Mouse (Mus musculus) yolk sac, embryonic 10.5 days (tissue): ENCODE measurements around the gene Bckdk.
"Not testable (repeated sequence)": the region's sequence is repeated elsewhere in the genome, so short reads cannot be mapped to it uniquely, and the experiment has no call there.

ENCODE experiments used
- DNase-seq: peaks from one replicate; pipeline ENCODE4 v3.0.0-alpha.2; 2017; ENCODE audit warnings: low spot score

The Bckdk gene

DNA sequence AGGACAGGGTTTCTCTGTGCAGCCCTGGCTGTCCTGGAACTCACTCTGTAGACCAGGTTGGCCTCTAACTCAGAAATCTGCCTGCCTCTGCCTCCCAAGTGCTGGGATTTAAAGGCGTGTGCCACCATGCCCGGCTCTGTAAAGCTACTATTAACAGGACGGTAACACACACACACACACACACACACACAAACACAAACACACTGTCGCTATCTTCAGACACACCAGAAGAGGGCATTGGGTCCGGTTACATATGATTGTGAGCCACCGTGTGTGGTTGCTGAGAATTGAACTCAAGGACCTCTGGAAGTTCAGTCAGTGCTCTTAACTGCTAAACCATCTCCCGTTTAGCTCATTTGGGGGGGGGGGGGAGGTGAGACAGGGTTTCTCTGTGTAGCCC, 8.0 kb upstream of the Bckdk start:
- DNase-seq = not testable (repeated sequence)

- no peak for DNase-seq
These were observed 7.5 kb upstream of the Bckdk start for GRCm38 (mm10) chr7:127896384-127896783.

DNA sequence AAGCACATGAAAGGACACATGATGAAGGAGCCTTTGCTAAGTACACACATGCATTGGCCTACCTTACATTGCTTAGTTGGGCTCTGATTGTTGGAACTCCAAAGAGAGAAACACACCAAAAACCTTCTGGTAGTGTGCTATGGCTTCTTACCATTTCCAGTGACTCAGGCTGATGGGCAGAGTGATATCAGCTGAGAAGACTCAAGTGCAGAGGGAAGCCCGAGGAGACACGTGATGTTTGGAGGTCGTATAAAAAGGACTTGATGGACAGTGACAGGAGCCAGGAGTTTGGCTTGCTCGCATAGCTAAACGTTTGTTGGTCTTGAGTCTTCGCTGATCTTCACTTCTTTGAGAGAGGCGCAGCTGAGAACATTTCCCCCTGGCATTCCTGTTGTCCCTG, 6.3 kb upstream of the Bckdk start:
- no peak for DNase-seq

GRCm38 (mm10) chr7:127898179-127898956, 5.5 kb upstream of the Bckdk start:
- peak; percentile 75 for DNase-seq

GRCm38 (mm10) chr7:127899997-127900396, 3.9 kb upstream of the Bckdk start:
- DNase-seq = peak; percentile 90

- DNase-seq = no peak
These were observed 2.1 kb upstream of the Bckdk start for GRCm38 (mm10) chr7:127901772-127902171.

DNA sequence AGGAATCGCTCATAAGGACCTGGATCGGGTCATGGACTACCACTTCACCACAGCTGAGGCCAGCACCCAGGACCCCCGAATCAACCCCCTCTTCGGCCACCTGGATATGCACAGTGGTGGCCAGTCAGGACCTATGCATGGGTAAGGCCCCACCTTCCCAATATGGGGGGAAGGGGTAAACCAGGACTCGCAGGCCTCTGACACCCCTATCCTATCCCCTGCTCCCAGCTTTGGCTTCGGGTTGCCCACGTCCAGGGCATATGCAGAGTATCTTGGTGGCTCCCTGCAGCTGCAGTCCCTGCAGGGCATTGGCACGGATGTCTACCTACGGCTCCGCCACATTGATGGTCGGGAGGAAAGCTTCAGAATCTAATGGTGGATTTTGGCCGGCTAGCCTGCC, 4.1 kb downstream of the Bckdk start:
- no peak for DNase-seq

DNA sequence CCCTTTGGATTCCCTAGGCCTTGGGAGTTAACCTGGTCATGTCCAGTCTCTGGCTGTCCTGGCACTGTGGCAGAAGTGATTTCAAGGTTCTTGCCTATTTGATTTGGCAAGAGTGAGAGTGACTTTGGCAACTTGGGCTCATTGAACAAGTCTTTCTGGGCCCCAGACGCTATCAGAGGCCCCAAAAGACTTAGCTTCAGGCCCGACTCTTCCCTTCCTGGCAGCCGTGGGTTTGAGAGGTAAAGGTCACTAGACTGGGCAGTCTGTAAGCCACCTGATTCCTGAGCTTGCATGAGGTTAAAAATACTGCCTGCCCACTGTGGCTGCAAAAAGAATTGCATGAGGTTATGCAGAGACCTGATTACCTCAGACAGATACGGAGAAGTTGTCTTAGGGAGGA, 4.8 kb downstream of the Bckdk start:
- DNase-seq = peak; percentile 22

DNA sequence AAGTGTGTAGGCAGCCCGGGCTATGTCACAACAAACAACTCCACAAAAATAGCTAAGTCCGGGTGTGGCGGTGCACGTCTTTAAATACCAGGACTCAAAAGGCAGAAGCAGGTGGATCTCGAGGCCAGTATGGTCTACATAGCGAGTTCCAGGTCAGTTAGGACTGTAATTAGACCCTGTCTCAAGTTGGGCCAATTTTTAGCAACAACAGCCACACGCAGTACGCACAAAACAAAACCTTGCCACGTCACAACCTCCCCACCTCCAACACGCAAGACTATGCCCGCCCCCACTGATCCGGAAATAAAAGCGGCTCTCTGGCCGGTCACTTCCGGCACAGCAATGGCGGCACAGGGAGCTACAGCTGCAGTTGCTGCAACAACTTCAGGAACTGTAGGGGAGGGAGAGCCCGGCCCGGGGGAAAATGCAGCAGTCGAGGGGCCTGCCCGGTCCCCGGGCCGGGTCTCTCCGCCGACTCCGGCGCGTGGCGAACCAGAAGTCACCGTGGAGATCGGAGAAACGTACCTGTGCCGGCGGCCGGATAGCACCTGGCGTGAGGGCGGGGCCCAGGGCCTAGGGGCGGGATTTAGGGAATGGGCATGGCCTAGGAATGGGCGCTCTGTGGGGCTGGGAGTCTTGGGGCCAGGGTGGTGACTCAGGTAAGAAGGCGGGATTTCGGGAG, 8.4 kb downstream of the Bckdk start, which contains the start of gene Kat8:
TSS of gene Kat8 (plus strand) at position 327 of the 682 bp plus-strand sequence.
- DNase-seq = peak; percentile 96

GRCm38 (mm10) chr7:127912938-127913337, 9.1 kb downstream of the Bckdk start:
- DNase-seq = no peak

DNA sequence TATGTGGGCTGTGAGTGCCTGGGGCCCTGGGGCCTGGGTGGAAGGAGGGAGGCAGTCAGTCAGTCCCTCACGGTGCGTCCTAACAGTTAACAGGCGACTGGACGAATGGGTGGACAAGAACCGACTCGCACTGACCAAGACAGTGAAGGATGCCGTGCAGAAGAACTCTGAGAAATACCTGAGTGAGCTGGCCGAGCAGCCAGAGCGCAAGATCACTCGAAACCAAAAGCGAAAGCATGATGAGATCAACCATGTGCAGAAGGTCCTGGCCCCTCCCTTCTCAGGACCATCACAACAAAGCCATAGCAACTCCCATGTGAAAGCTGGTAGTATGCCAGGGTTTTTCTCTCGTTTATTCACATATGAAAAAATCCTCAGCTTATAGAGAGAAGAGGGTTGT, 11.4 kb downstream of the Bckdk start:
- DNase-seq = no peak

GRCm38 (mm10) chr7:127918203-127918602, 14.3 kb downstream of the Bckdk start:
- no peak for DNase-seq

DNA sequence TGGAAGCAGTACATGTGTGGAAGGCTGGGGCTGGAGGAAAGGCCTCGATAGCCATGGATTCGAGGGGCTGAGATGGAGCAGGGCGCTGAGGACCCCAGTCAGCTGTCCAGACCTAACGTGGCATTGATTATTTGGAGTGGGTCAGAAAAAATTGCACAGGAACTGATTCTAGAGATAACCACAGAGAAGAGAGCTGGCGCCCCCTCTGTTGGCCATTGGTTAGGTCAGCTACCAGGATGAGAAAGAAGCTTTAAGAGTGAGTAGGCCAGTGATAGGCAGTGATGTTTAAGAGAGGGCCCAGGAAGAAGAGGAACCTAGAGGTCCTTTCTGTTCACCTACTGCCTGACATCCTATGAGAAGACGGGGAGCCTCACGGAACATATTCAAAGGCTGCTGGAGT, 15.4 kb downstream of the Bckdk start:
- no peak for DNase-seq

GRCm38 (mm10) chr7:127921516-127921915, 17.6 kb downstream of the Bckdk start:
- no peak for DNase-seq

GRCm38 (mm10) chr7:127922451-127923275, 18.8 kb downstream of the Bckdk start:
- DNase-seq = peak; percentile 45

DNA sequence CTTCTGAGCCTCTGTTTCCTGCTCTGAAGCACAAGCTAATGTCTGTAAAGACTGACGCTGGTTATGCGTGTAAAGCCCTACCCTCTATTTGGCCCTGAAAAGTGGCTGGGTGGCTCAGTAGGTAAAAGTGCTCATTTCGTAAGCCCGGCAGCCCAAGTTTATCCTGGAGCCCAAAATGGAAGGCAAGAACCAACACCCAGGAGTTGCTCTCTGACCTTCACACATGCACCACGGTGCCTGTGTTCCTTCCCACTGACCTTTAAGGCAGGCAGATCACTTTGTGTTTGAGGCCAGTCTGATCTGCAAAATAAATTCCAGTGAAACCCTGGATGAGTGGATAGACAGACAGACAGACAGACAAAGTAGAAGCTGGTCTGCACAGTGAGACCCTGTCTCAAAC, 19.8 kb downstream of the Bckdk start:
- no peak for DNase-seq

DNA sequence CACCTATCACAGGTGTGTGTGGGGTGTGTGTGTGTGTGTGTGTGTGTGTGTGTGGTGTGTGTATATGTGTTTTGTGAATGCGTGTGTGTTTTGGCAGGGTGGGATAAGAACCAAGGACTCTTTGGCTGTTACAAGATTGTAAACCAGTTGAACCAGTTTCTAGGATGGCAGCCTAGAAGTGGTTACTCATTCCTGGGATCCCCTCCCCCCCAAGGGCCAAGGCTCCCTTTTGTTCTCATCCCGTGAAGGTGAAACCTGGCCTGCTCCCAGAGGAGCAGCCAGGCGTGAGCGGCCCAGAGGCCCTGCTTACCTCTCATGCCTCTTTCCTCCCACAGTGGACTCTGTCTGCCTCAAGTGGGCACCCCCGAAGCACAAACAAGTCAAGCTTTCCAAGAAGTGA, 21.4 kb downstream of the Bckdk start:
- no peak for DNase-seq

- DNase-seq = no peak
These were observed 22.2 kb downstream of the Bckdk start for GRCm38 (mm10) chr7:127926066-127926465.

DNA sequence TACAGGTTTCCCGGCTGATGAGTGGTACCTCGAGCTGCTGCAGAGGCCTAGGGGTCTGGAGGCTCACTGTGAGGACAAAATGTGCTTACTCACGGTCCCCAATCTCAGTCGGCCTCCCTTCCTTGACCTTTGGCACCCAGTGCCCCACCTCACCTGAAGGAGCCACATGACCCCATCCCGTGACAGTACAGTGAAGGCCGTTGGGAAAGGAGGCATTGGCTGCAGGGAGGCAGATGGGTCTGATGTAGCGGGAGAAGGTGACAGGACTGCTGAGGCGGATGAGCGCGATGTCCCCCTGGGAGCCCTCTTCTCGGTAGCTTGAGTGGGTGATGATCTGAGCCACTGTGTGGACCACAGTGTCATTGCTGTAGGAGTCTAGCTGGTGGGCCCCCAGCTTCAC, 23.0 kb downstream of the Bckdk start:
- peak; percentile 85 for DNase-seq

GRCm38 (mm10) chr7:127927726-127928125, 23.8 kb downstream of the Bckdk start:
- no peak for DNase-seq

- DNase-seq = no peak
These were observed 24.7 kb downstream of the Bckdk start for GRCm38 (mm10) chr7:127928596-127928995.

- DNase-seq = peak; percentile 85
These were observed 26.0 kb downstream of the Bckdk start, which contains the start of gene Prss8 for GRCm38 (mm10) chr7:127929923-127930322. Gene Prss8 (minus strand): TSS chr7:127930104.

GRCm38 (mm10) chr7:127930636-127931035, 26.8 kb downstream of the Bckdk start:
- no peak for DNase-seq
